In genomic region chr10:81257158-81258039, GRCm38 (mm10) we compare ENCODE assay signal across 8 mouse cellular contexts. TPM values are rescaled to one million over a fixed set of nuclear protein-coding genes. Genes with fewer than 3 reads are reported as not detected.
A peak's percentile ranks its signal among the peaks of the same experiment; 100 is the strongest.
DNase-seq lines count a peak whose midpoint lies in the region; ATAC-seq and TF ChIP-seq lines count a peak whose summit lies in the region.

No protein-coding gene starts in this region.

- ATAC-seq in heart, embryonic 13.5 days (ENCODE audit: extremely low read depth, insufficient number of reproducible peaks, low FRiP score, low TSS enrichment): no peak
- ATAC-seq in embryonic facial prominence, embryonic 13.5 days (ENCODE audit: insufficient number of reproducible peaks, insufficient read depth, low FRiP score, low TSS enrichment, low read depth): no peak

- H3K4me2 ChIP-seq in heart, embryonic 13.5 days: peak overlapping the region; percentile 79
- peak overlapping the region; percentile 90 for H3K4me2 ChIP-seq in embryonic facial prominence, embryonic 13.5 days
- H3K4me2 ChIP-seq in myocyte (ENCODE audit: low read depth): no peak overlapping the region

- H3K79me2 ChIP-seq in myocyte (ENCODE audit: control insufficient read depth, insufficient read depth): no peaks in the 10 kb centered on the region

- 5% methylated on average over 62 of the region's 62 CpGs for WGBS in heart, embryonic 13.5 days
- 2% methylated on average over 62 of the region's 62 CpGs for WGBS in embryonic facial prominence, embryonic 13.5 days

- H3ac ChIP-seq in myocyte (ENCODE audit: control insufficient read depth, insufficient read length): no peak overlapping the region

- peak overlapping the region; percentile 72 for H3K9ac ChIP-seq in heart, embryonic 13.5 days
- peak overlapping the region; percentile 36 for H3K9ac ChIP-seq in ES-Bruce4 (ENCODE audit: low read depth, poor library complexity, severe bottlenecking)
- H3K9ac ChIP-seq in embryonic facial prominence, embryonic 13.5 days: peak overlapping the region; percentile 72

- no peak for TF ChIP-seq CTCF in ES-Bruce4 (IDR thresholded peaks at IDR 0.05; ENCODE audit: low read depth, low read length)

- peaks cover 88% of the 10 kb centered on the region for H3K27me3 ChIP-seq in heart, embryonic 13.5 days (replicated peaks)
- H3K27me3 ChIP-seq in ES-Bruce4 (ENCODE audit: control insufficient read depth, insufficient read depth, low read length, poor library complexity, severe bottlenecking) (no peaks in the 10 kb centered on the region), myocyte (ENCODE audit: control insufficient read depth, insufficient read depth, insufficient read length) (peaks cover 22% of the 10 kb centered on the region)
- H3K27me3 ChIP-seq in embryonic facial prominence, embryonic 13.5 days: peaks cover 80% of the 10 kb centered on the region

- H3K27ac ChIP-seq in heart, embryonic 13.5 days (replicated peaks): no peak overlapping the region
- H3K27ac ChIP-seq in ES-Bruce4 (ENCODE audit: insufficient read depth, low read length): no peak overlapping the region
- no peak overlapping the region for H3K27ac ChIP-seq in embryonic facial prominence, embryonic 13.5 days

- no peak for DNase-seq in heart, postnatal 36 days
- DNase-seq in layer of hippocampus, postnatal 36 days: peak; percentile 63 to 66
- DNase-seq in thymus, postnatal 25 days: peak; percentile 66
- no peak for DNase-seq in adrenal gland, adult (ENCODE audit: inconsistent age in 2 of 2, low spot score in 1 of 2)

- no peak for TF ChIP-seq EP300 in ES-Bruce4 (IDR thresholded peaks at IDR 0.05; ENCODE audit: insufficient read depth, low read depth, low read length)

- peak overlapping the region; percentile 55 for H3K4me3 ChIP-seq in heart, embryonic 13.5 days
- H3K4me3 ChIP-seq in ES-Bruce4 (ENCODE audit: low read depth, low read length) (peak overlapping the region; percentile 74), myocyte (no peak overlapping the region)
- peak overlapping the region; percentile 54 for H3K4me3 ChIP-seq in embryonic facial prominence, embryonic 13.5 days

- peaks cover 17% of the 10 kb centered on the region; the same call in 1 of the 2 replicates for H3K36me3 ChIP-seq in heart, embryonic 13.5 days
- H3K36me3 ChIP-seq in ES-Bruce4 (ENCODE audit: control insufficient read depth, insufficient read depth, low read length, poor library complexity, severe bottlenecking) (no peaks in the 10 kb centered on the region), myocyte (ENCODE audit: control insufficient read depth, insufficient read depth) (no peaks in the 10 kb centered on the region)
- peaks cover 13% of the 10 kb centered on the region for H3K36me3 ChIP-seq in embryonic facial prominence, embryonic 13.5 days

- intact Hi-C loops in heart, postnatal 36 days (cut with DNase I): no loop called here

- peaks cover 7% of the 10 kb centered on the region; the same call in 1 of the 2 replicates for H3K9me3 ChIP-seq in heart, embryonic 13.5 days
- H3K9me3 ChIP-seq in ES-Bruce4 (replicated peaks; ENCODE audit: control insufficient read depth, insufficient read depth, low read length, poor library complexity, severe bottlenecking): no peaks in the 10 kb centered on the region
- peaks cover 5% of the 10 kb centered on the region for H3K9me3 ChIP-seq in embryonic facial prominence, embryonic 13.5 days

- TF ChIP-seq POLR2A in ES-Bruce4 (IDR thresholded peaks at IDR 0.05; ENCODE audit: insufficient read depth, low read length) (no peak), myocyte (IDR thresholded peaks at IDR 0.05; ENCODE audit: insufficient read length, low read depth) (no peak)

- peaks cover 25% of the 10 kb centered on the region for H3K4me1 ChIP-seq in heart, embryonic 13.5 days
- H3K4me1 ChIP-seq in ES-Bruce4 (ENCODE audit: control insufficient read depth, insufficient read depth, low read length): peaks cover 4% of the 10 kb centered on the region
- peaks cover 25% of the 10 kb centered on the region for H3K4me1 ChIP-seq in embryonic facial prominence, embryonic 13.5 days

TF ChIP-seq in myocyte, 11 proteins besides CTCF, POLR2A, EP300 and RAD21:
- no peak for TF ChIP-seq E2F4 (IDR thresholded peaks at IDR 0.05; ENCODE audit: insufficient read depth)
- peak in 1 of 3 experiments; percentile 39 for TF ChIP-seq MYOG (IDR thresholded peaks at IDR 0.05; ENCODE audit: control insufficient read depth in 1 of 3, insufficient read depth in 1 of 3, insufficient read length in 2 of 3, low read depth in 2 of 3)
- TF ChIP-seq MAX (IDR thresholded peaks at IDR 0.05; ENCODE audit: low read depth): no peak
- peak in 1 of 3 experiments; percentile 33 for TF ChIP-seq MYOD1 (IDR thresholded peaks at IDR 0.05; ENCODE audit: control insufficient read depth in 1 of 3, insufficient read length in 2 of 3, low read depth in 2 of 3)
- no peak for TF ChIP-seq REST (IDR thresholded peaks at IDR 0.05; ENCODE audit: insufficient read depth, insufficient read length)
- TF ChIP-seq SRF (IDR thresholded peaks at IDR 0.05; ENCODE audit: control insufficient read depth, insufficient read length, low read depth): no peak
- no peak for TF ChIP-seq USF1 (IDR thresholded peaks at IDR 0.05; ENCODE audit: low read depth)
- TF ChIP-seq CEBPB (IDR thresholded peaks at IDR 0.05; ENCODE audit: insufficient read depth, poor library complexity, severe bottlenecking): no peak
- TF ChIP-seq TCF3 (IDR thresholded peaks at IDR 0.05; ENCODE audit: insufficient read length, low read depth): no peak
- no peak for TF ChIP-seq TCF12 (IDR thresholded peaks at IDR 0.05; ENCODE audit: insufficient read depth, poor library complexity, severe bottlenecking)
- peak; percentile 60 for TF ChIP-seq POLR2AphosphoS2 (IDR thresholded peaks at IDR 0.05; ENCODE audit: insufficient read length, low read depth)

RNA-seq across cellular contexts. Expression of gene Matk, which starts 4.7 kb away (rescaled TPM):
- 1.6 and 1.9 TPM in 2 replicates for polyA plus RNA-seq in heart, embryonic 13.5 days (2015; fragmentation: Nextera tagmentation; extraction: Ambion mirVana)
- under 1 TPM; 0.39 to 0.41 TPM for total RNA-seq in heart, postnatal 36 days (2021)
- 1.1 and 1.2 TPM in 2 replicates for polyA plus RNA-seq in ES-Bruce4 (2011; ENCODE audit: insufficient read depth, insufficient read length, low read depth, missing spikeins)
- polyA plus RNA-seq in embryonic facial prominence, embryonic 13.5 days (2015; fragmentation: Nextera tagmentation; extraction: Ambion mirVana): 7.0 and 7.4 TPM in 2 replicates
- 100 to 1,000 TPM; 227 to 236 TPM for total RNA-seq in layer of hippocampus, postnatal 36 days (2021)
- 0.67 TPM for polyA plus RNA-seq in myocyte (2012; fragmentation: generic; extraction: Trizol)

RNA-seq across cellular contexts. Expression of gene Mrpl54, which starts 9.3 kb away (rescaled TPM):
- 244 and 260 TPM in 2 replicates for polyA plus RNA-seq in heart, embryonic 13.5 days (2015; fragmentation: Nextera tagmentation; extraction: Ambion mirVana)
- total RNA-seq in heart, postnatal 36 days (2021): 10 to 100 TPM; 95.2 to 97.4 TPM
- polyA plus RNA-seq in ES-Bruce4 (2011; ENCODE audit: insufficient read depth, insufficient read length, low read depth, missing spikeins): 52.2 and 63.7 TPM in 2 replicates
- polyA plus RNA-seq in embryonic facial prominence, embryonic 13.5 days (2015; fragmentation: Nextera tagmentation; extraction: Ambion mirVana): 197 and 202 TPM in 2 replicates
- 10 to 100 TPM; 32.3 to 36.0 TPM for total RNA-seq in layer of hippocampus, postnatal 36 days (2021)
- 167 TPM for polyA plus RNA-seq in myocyte (2012; fragmentation: generic; extraction: Trizol)

RNA-seq across cellular contexts. Expression of gene Apba3, which starts 9.4 kb away (rescaled TPM):
- 45.4 and 51.4 TPM in 2 replicates for polyA plus RNA-seq in heart, embryonic 13.5 days (2015; fragmentation: Nextera tagmentation; extraction: Ambion mirVana)
- total RNA-seq in heart, postnatal 36 days (2021): 100 to 1,000 TPM; 102 to 108 TPM
- polyA plus RNA-seq in ES-Bruce4 (2011; ENCODE audit: insufficient read depth, insufficient read length, low read depth, missing spikeins): 25.8 and 26.4 TPM in 2 replicates
- 61.9 and 67.9 TPM in 2 replicates for polyA plus RNA-seq in embryonic facial prominence, embryonic 13.5 days (2015; fragmentation: Nextera tagmentation; extraction: Ambion mirVana)
- 10 to 100 TPM; 39.3 to 56.0 TPM for total RNA-seq in layer of hippocampus, postnatal 36 days (2021)
- polyA plus RNA-seq in myocyte (2012; fragmentation: generic; extraction: Trizol): 166 TPM

RNA-seq across cellular contexts. Expression of gene Zfr2, which starts 24.4 kb away (rescaled TPM):
- 4.1 and 6.5 TPM in 2 replicates for polyA plus RNA-seq in heart, embryonic 13.5 days (2015; fragmentation: Nextera tagmentation; extraction: Ambion mirVana)
- 1 to 10 TPM; 2.5 to 3.6 TPM for total RNA-seq in heart, postnatal 36 days (2021)
- polyA plus RNA-seq in ES-Bruce4 (2011; ENCODE audit: insufficient read depth, insufficient read length, low read depth, missing spikeins) (11.2 and 11.6 TPM in 2 replicates), myocyte (2012; fragmentation: generic; extraction: Trizol) (2.3 TPM)
- 11.8 and 12.0 TPM in 2 replicates for polyA plus RNA-seq in embryonic facial prominence, embryonic 13.5 days (2015; fragmentation: Nextera tagmentation; extraction: Ambion mirVana)
- 10 to 100 TPM; 65.7 to 70.0 TPM for total RNA-seq in layer of hippocampus, postnatal 36 days (2021)

RNA-seq across cellular contexts. Expression of gene Atcay, which starts 26.8 kb away (rescaled TPM):
- 0.43 and 0.53 TPM in 2 replicates for polyA plus RNA-seq in heart, embryonic 13.5 days (2015; fragmentation: Nextera tagmentation; extraction: Ambion mirVana)
- under 1 TPM in 1 of 2 experiments, not detected in 1; 0.11 TPM for total RNA-seq in heart, postnatal 36 days (2021)
- polyA plus RNA-seq in ES-Bruce4 (2011; ENCODE audit: insufficient read depth, insufficient read length, low read depth, missing spikeins) (0.88 and 0.91 TPM in 2 replicates), myocyte (2012; fragmentation: generic; extraction: Trizol) (0.11 TPM)
- 1.3 and 1.8 TPM in 2 replicates for polyA plus RNA-seq in embryonic facial prominence, embryonic 13.5 days (2015; fragmentation: Nextera tagmentation; extraction: Ambion mirVana)
- total RNA-seq in layer of hippocampus, postnatal 36 days (2021): 100 to 1,000 TPM; 150 TPM

Comparison
In these comparisons a context has a peak if more than half of its experiments do, and no peak if none do; other contexts are left out.
1. DNase-seq: peak in layer of hippocampus, postnatal 36 days (2 of 2) and thymus, postnatal 25 days (single experiment); none in heart, postnatal 36 days (0 of 2) and adrenal gland, adult (0 of 2).
2. Peak in every context shown above with its lines, with median percentiles within 50 percentile points of each other: H3K9ac ChIP-seq.